Mouse (Mus musculus) heart, postnatal 0 days (tissue): ENCODE measurements around the gene Slc4a2. TPM values are rescaled to one million over a fixed set of nuclear protein-coding genes. Genes with fewer than 3 reads are reported as not detected.

Experiments
- ATAC-seq: fragments of 200-750 bp; cut with Nextera tagmentation; 2 replicates; pipeline ENCODE4 v1.8.0; 2017; ENCODE audit warnings: low read depth, moderate number of reproducible peaks, moderate library complexity; ENCODE audit not compliant: insufficient read depth
- DNase-seq: peaks from one replicate; pipeline ENCODE4 v3.0.0-alpha.2; 2016; ENCODE audit warnings: low spot score
- H3K27ac ChIP-seq: fragments of 300-500 bp; sonication (generic); 2 replicates; pipeline ENCODE4 v1.5.1; 2014; ENCODE audit warnings: low read depth, mild to moderate bottlenecking
- H3K27me3 ChIP-seq: fragments of 300-500 bp; sonication (generic); 2 replicates; pipeline ENCODE4 v1.6.1; 2014; ENCODE audit warnings: low read length, mixed read lengths; ENCODE audit not compliant: control insufficient read depth, insufficient read depth
- H3K36me3 ChIP-seq: fragments of 300-500 bp; sonication (generic); replicated peaks from 2 replicates; pipeline ENCODE4 v1.6.1; 2014; ENCODE audit warnings: low read length, mixed read lengths; ENCODE audit not compliant: control insufficient read depth, insufficient read depth
- H3K4me1 ChIP-seq: fragments of 300-500 bp; sonication (generic); 2 replicates; pipeline ENCODE4 v1.6.1; 2014; ENCODE audit warnings: antibody characterized with exemption; ENCODE audit not compliant: control insufficient read depth, insufficient read depth
- H3K4me2 ChIP-seq: fragments of 300-500 bp; sonication (generic); 2 replicates; pipeline ENCODE4 v1.6.1; 2014; ENCODE audit warnings: low read depth, mild to moderate bottlenecking, low read length, moderate library complexity
- H3K4me3 ChIP-seq: fragments of 300-500 bp; sonication (generic); 2 replicates; pipeline ENCODE4 v1.5.1; 2014; ENCODE audit warnings: low read depth, low read length
- H3K9ac ChIP-seq: fragments of 300-500 bp; sonication (generic); replicated peaks from 2 replicates; pipeline ENCODE4 v1.6.1; 2014; ENCODE audit warnings: low read depth, low read length, mixed read lengths
- H3K9me3 ChIP-seq: fragments of 300-500 bp; sonication (generic); replicated peaks from 2 replicates; pipeline ENCODE4 v1.6.1; 2016; ENCODE audit warnings: low read length; ENCODE audit not compliant: control insufficient read depth
- CTCF ChIP-seq: IDR thresholded peaks from 2 replicates; pipeline ENCODE4 v1.5.1; 2016; ENCODE audit warnings: antibody characterized with exemption, control low read depth, low read depth
- EP300 ChIP-seq: IDR thresholded peaks from 2 replicates; pipeline ENCODE4 v1.6.1; 2016; ENCODE audit warnings: antibody characterized with exemption, low read depth
- WGBS: fragments of 180-500 bp; shearing (Covaris S2); extraction: QIAGEN DNeasy Blood & Tissue Kit; methylation state at CpG from one replicate; pipeline ENCODE4 v1.1.7; 2014; 5-methylcytosine and 5-hydroxymethylcytosine counted together
- polyA plus RNA-seq: library from polyadenylated mRNA; unstranded; fragments of >200 nt; fragmentation: Nextera tagmentation; extraction: Ambion mirVana; gene quantifications from 2 replicates; pipeline ENCODE4 v1.2.1, GENCODE M21; 2015
- total RNA-seq: library from RNA; depleted of rRNA; stranded (reverse); fragments of >200 nt; gene quantifications from 2 replicates; pipeline ENCODE4 v1.2.3, GENCODE M21; 2014; ENCODE audit warnings: low replicate concordance

Slc4a2 gene
- total and polyA plus RNA-seq, 2 experiments from 2014 or later = 20.8 to 110 TPM

DNA sequence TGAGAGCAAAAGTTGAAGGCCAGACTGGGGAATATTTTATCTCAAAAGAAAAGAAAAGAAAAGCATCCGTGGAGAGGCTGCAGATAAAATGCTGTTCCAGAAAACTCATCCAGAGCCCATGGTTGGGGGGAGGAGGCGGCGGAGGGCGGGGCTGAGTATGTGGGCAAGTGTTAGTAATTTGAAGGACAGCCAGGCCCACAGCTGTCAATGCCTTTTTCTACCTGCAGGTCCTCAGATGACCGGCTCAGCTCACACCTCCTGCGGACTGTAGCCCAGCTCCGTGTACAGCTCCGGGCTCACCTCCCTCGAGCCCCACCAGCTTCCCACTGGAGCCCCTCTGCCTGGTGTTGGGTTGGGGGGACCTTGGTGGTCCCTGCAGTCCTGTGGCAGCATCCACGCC lies 24.0 kb upstream of the Slc4a2 start:
- Histone ChIP-seq H3K4me1 (0 out of 2 replicates have a peak, but pooled peaks cover 3% of the 10 kb centered on the region), H3K4me2 (no peak overlapping the region), H3K4me3 (no peak overlapping the region), H3K36me3 (peaks cover 48% of the 10 kb centered on the region), H3K27me3 (no peaks in the 10 kb centered on the region), H3K27ac (no peak overlapping the region), H3K9ac (no peak overlapping the region), H3K9me3 (no peaks in the 10 kb centered on the region)
- 78% methylated on average over 10 of the region's 10 CpGs for WGBS
- no peak for DNase-seq
- no peak for ATAC-seq
- TF ChIP-seq CTCF = no peak
- TF ChIP-seq EP300 = no peak

DNA sequence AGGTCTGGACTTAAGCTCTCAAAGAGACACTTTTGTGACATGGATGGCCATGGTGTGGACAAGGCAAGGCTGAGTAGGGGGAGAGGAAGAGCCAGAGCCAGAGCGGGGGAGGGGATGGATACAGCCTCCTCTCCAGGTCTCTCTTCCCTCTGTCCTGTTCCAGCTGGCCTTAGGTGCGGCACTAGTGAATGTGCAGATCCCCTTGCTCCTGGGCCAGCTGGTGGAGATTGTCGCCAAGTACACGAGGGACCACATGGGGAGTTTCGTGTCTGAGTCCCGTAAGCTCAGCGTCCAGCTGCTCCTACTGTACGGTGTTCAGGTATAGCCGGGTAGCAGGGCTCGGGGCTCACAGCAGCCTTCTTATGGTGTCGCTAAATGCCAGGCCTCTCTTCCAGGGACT lies 23.3 kb upstream of the Slc4a2 start:
- no peak overlapping the region for H3K27ac ChIP-seq
- H3K4me2 ChIP-seq = no peak overlapping the region
- 86% methylated on average over 11 of the region's 11 CpGs for WGBS
- H3K9me3 ChIP-seq = no peaks in the 10 kb centered on the region
- H3K4me3 ChIP-seq = no peak overlapping the region
- H3K9ac ChIP-seq = no peak overlapping the region
- peaks cover 51% of the 10 kb centered on the region for H3K36me3 ChIP-seq
- DNase-seq = no peak
- ATAC-seq = no peak
- TF ChIP-seq EP300 = no peak
- no peak for TF ChIP-seq CTCF
- no peaks in the 10 kb centered on the region for H3K27me3 ChIP-seq
- H3K4me1 ChIP-seq = no peaks in the 10 kb centered on the region

DNA sequence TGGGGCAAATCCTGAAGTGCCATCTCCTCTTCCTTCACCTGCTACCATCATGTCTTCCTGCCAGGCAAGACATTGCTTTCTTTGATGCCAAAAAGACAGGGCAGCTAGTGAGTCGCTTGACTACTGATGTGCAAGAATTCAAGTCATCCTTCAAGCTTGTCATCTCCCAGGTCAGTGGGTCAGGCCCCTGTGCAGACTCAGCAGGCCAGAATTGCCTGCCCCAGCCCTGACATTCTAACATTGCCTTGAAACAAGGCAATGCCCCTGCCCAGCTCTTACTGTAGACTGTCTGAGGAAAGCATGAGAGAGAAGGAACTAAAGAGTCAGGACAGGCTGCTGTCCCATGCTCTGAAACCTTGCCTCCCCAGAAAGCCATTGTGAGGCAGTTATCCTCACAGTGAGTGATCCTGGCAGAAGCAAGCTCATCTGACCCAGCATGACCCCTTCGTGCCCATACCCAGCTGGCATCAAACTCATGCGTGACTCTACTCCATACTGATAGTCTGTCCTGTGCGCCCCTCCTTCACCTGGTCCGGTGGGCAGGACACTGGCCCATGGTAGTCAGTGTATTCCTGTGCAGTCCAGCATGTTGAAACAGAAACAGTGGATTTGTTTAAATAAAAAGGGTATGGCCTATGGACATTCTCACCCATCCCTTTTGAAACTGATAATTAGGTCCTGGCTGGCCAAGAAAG lies 22.6 kb upstream of the Slc4a2 start:
- DNase-seq (no peak), ATAC-seq (no peak)
- Histone ChIP-seq H3K4me2 (no peak overlapping the region), H3K27ac (no peak overlapping the region), H3K9me3 (no peaks in the 10 kb centered on the region), H3K36me3 (peaks cover 53% of the 10 kb centered on the region), H3K9ac (no peak overlapping the region), H3K4me1 (no peaks in the 10 kb centered on the region), H3K4me3 (no peak overlapping the region), H3K27me3 (no peaks in the 10 kb centered on the region)
- 87% methylated on average over 5 of the region's 5 CpGs for WGBS
- TF ChIP-seq CTCF = no peak
- no peak for TF ChIP-seq EP300

DNA sequence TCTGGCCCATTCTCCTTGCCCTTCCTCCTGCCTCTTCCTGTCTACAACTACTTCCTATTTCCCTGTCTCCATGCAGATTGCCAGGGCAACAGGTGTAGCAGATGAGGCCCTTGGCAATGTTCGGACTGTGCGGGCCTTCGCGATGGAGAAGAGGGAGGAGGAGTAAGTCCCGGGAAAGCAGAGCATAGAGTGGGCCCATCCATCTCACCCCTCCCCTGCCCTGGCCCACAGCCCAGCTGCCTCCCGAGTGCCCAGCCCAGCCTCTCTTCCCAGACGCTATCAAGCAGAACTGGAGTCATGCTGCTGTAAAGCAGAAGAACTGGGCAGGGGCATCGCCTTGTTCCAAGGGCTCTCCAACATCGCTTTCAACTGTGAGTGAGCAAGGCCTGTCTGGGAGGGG lies 21.7 kb upstream of the Slc4a2 start:
- no peak overlapping the region for H3K9ac ChIP-seq
- H3K4me2 ChIP-seq = no peak overlapping the region
- 32% methylated on average over 9 of the region's 9 CpGs for WGBS
- H3K4me1 ChIP-seq = no peaks in the 10 kb centered on the region
- no peaks in the 10 kb centered on the region for H3K9me3 ChIP-seq
- H3K36me3 ChIP-seq = peaks cover 59% of the 10 kb centered on the region
- H3K27ac ChIP-seq = no peak overlapping the region
- H3K4me3 ChIP-seq = no peak overlapping the region
- TF ChIP-seq EP300 (no peak), CTCF (no peak)
- DNase-seq = no peak
- no peaks in the 10 kb centered on the region for H3K27me3 ChIP-seq
- peak; percentile 47 for ATAC-seq

DNA sequence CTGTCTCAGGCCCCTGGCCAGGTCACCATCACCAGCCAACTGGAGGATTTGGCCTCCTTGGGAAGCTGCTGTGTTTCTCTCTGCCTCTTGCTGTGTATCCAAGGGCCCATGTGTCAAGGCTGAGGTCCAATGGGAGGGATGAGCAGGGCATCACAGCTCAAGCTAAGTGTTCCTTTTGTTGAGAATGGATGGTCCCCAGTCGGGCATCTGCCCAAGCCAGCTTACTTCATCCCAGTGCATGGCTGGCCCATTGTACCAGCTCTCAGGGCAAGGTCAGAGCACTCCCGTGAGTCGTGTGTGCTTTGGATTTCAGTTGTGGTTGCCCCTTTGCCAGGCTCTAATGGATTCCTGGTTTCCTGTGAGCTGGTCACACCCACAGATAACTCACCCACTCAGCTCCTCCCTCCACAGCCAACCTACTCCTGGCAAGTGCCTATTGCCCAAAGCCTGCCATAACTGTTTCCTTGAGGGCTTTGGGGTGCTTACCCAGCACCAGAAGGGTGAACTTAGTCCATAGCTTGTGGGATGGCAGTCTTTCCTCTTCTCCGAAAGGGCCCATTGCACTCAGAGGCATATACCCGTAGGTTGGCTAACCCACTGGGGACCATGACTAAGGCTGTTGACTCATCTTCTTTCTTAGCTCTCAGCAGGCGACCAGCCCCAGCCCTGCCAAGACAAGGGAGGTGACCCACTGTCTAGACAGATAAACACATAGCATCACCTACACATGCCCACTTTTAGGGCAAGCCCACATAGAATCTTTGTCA lies 18.9 kb upstream of the Slc4a2 start:
- Histone ChIP-seq H3K27me3 (no peaks in the 10 kb centered on the region), H3K9ac (no peak overlapping the region), H3K36me3 (peaks cover 61% of the 10 kb centered on the region), H3K4me3 (no peak overlapping the region), H3K27ac (no peak overlapping the region), H3K4me1 (no peaks in the 10 kb centered on the region), H3K9me3 (no peaks in the 10 kb centered on the region), H3K4me2 (no peak overlapping the region)
- ATAC-seq (no peak), DNase-seq (no peak)
- 81% methylated on average over 6 of the region's 6 CpGs for WGBS
- no peak for TF ChIP-seq CTCF
- TF ChIP-seq EP300 = no peak
